Mouse (Mus musculus) lung, adult 2 months (tissue): ENCODE data around the gene Mbnl2.

Experiments
- CTCF ChIP-seq: fragments of 200-500 bp; IDR thresholded peaks from 2 replicates; pipeline ENCODE4 v1.5.1; 2011; ENCODE audit warnings: mild to moderate bottlenecking, low read length, control low read depth; ENCODE audit not compliant: insufficient read depth
- POLR2A ChIP-seq: fragments of 200-500 bp; IDR thresholded peaks from 2 replicates; pipeline ENCODE4 v1.6.1; 2011; ENCODE audit warnings: low read depth, mild to moderate bottlenecking, control low read depth, low read length, borderline replicate concordance; ENCODE audit errors: extremely low read depth

DNA sequence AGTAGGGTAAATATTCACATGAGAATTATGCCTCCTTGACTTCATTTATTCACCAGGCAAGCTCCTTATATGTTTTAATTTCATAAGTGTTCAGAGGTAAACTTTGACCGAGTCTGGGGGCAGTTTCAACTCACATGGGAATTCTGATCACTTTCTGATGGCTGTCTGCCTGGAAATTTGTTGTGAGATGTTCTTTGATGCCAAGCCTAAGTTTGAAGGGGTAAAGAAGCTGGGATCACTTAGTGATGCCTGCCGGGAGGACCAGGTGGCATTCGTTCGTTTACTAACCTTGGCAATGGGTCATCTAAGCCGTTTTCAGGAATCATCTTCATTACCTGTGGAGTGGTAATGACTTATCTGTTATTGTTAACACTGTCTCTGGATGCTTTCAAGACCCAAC lies 23.0 kb downstream of the Mbnl2 start:
- TF ChIP-seq CTCF (no peak), POLR2A (no peak)
